Mouse (Mus musculus) embryonic facial prominence, embryonic 11.5 days (tissue): ENCODE data around the gene Iqsec1. TPM values are rescaled to one million over a fixed set of nuclear protein-coding genes. Genes with fewer than 3 reads are reported as not detected.

Experiments used
- ATAC-seq: fragments of 200-750 bp; cut with Nextera tagmentation; replicated peaks from 2 replicates; pipeline ENCODE4 v1.8.0; 2017; ENCODE audit warnings: low read depth; ENCODE audit not compliant: insufficient number of reproducible peaks, low FRiP score, low TSS enrichment
- DNase-seq: peaks from one replicate; pipeline ENCODE4 v3.0.0-alpha.2; 2015; ENCODE audit warnings: low spot score
- H3K27ac ChIP-seq: fragments of 300-500 bp; sonication (generic); replicated peaks from 2 replicates; pipeline ENCODE4 v1.5.1; 2014; ENCODE audit warnings: mild to moderate bottlenecking, low read depth, low read length, control low read depth
- H3K27me3 ChIP-seq: fragments of 300-500 bp; sonication (generic); 2 replicates; pipeline ENCODE4 v1.6.1; 2014; ENCODE audit warnings: mild to moderate bottlenecking, low read length, moderate library complexity, mixed read lengths; ENCODE audit not compliant: control insufficient read depth, insufficient read depth
- H3K36me3 ChIP-seq: fragments of 300-500 bp; sonication (generic); replicated peaks from 2 replicates; pipeline ENCODE4 v1.6.1; 2014; ENCODE audit warnings: low read depth, mild to moderate bottlenecking, low read length, moderate library complexity, mixed read lengths; ENCODE audit not compliant: control insufficient read depth, insufficient read depth
- H3K4me1 ChIP-seq: fragments of 300-500 bp; sonication (generic); 2 replicates; pipeline ENCODE4 v1.6.1; 2014; ENCODE audit warnings: low read length, mixed read lengths; ENCODE audit not compliant: control insufficient read depth, insufficient read depth
- H3K4me2 ChIP-seq: fragments of 300-500 bp; sonication (generic); 2 replicates; pipeline ENCODE4 v1.6.1; 2014; ENCODE audit warnings: low read depth, mild to moderate bottlenecking, control low read depth, low read length, moderate library complexity
- H3K4me3 ChIP-seq: fragments of 300-500 bp; sonication (generic); 2 replicates; pipeline ENCODE4 v1.5.1; 2014; ENCODE audit warnings: low read depth, low read length, control low read depth
- H3K9ac ChIP-seq: fragments of 300-500 bp; sonication (generic); replicated peaks from 2 replicates; pipeline ENCODE4 v1.6.1; 2014; ENCODE audit warnings: mild to moderate bottlenecking, control low read depth, low read length
- H3K9me3 ChIP-seq: fragments of 300-500 bp; sonication (generic); replicated peaks from 2 replicates; pipeline ENCODE4 v1.6.1; 2016; ENCODE audit warnings: mild to moderate bottlenecking, low read length, inconsistent platforms, mixed read lengths; ENCODE audit not compliant: control insufficient read depth
- WGBS: fragments of 180-500 bp; shearing (Covaris S2); extraction: QIAGEN DNeasy Blood & Tissue Kit; methylation state at CpG from one replicate; pipeline ENCODE4 v1.1.7; 2014; 5-methylcytosine and 5-hydroxymethylcytosine counted together
- polyA plus RNA-seq: library from polyadenylated mRNA; unstranded; fragments of >200 nt; fragmentation: Nextera tagmentation; extraction: Ambion mirVana; gene quantifications from 2 replicates; pipeline ENCODE4 v1.2.1, GENCODE M21; 2014

Gene Iqsec1
- polyA plus RNA-seq, 1 experiment from 2014 or later, result 6.1 TPM

- no peaks in the 10 kb centered on the region for H3K36me3 ChIP-seq
- H3K9me3 ChIP-seq, result no peaks in the 10 kb centered on the region
- H3K4me3 ChIP-seq, result no peak overlapping the region
- DNase-seq (no peak), ATAC-seq (no peak)
- no peak overlapping the region for H3K4me2 ChIP-seq
- H3K27me3 ChIP-seq, result no peaks in the 10 kb centered on the region
- H3K27ac ChIP-seq, result no peak overlapping the region
- no peak overlapping the region for H3K9ac ChIP-seq
- peaks cover 9% of the 10 kb centered on the region; the same call in 1 of the 2 replicates for H3K4me1 ChIP-seq
Observed at GRCm38 (mm10) chr6:90708061-90708618, 280.3 kb downstream of the Iqsec1 start.

GRCm38 (mm10) chr6:90707143-90707542, 281.3 kb downstream of the Iqsec1 start:
- H3K4me2 ChIP-seq, result no peak overlapping the region
- no peaks in the 10 kb centered on the region for H3K27me3 ChIP-seq
- DNase-seq, result no peak
- WGBS, result 84% methylated on average over 4 of the region's 4 CpGs
- H3K9me3 ChIP-seq, result no peaks in the 10 kb centered on the region
- H3K27ac ChIP-seq, result no peak overlapping the region
- peaks cover 9% of the 10 kb centered on the region; the same call in 1 of the 2 replicates for H3K4me1 ChIP-seq
- H3K4me3 ChIP-seq, result no peak overlapping the region
- no peaks in the 10 kb centered on the region for H3K36me3 ChIP-seq
- ATAC-seq, result no peak
- no peak overlapping the region for H3K9ac ChIP-seq

DNA sequence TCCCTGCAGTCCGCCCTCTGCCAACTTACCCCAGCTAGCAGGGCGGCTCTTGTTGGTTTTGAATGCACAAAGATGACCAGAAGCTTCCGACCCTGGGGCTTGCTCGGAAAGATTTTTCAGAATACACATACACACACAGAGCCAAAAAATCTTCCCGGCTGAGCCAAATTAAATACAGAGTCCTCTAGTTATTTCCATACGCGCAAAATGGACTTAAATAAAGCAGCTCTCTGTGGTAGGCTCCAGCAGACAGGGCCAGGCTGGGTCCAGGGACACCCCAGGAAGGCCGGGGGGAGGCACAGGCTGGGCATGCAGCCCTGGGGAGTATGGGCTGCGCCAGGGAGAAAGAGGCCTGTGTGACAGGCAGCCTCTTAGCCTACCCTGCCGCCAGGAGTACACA, 282.0 kb downstream of the Iqsec1 start:
- Histone ChIP-seq H3K27me3 (no peaks in the 10 kb centered on the region), H3K4me2 (no peak overlapping the region), H3K4me3 (no peak overlapping the region), H3K27ac (no peak overlapping the region), H3K36me3 (no peaks in the 10 kb centered on the region), H3K4me1 (peaks cover 6% of the 10 kb centered on the region; the same call in 1 of the 2 replicates), H3K9ac (no peak overlapping the region), H3K9me3 (no peaks in the 10 kb centered on the region)
- DNase-seq (no peak), ATAC-seq (no peak)
- 72% methylated on average over 10 of the region's 10 CpGs for WGBS

- H3K36me3 ChIP-seq, result no peaks in the 10 kb centered on the region
- no peak overlapping the region for H3K4me2 ChIP-seq
- H3K4me1 ChIP-seq, result peaks cover 4% of the 10 kb centered on the region; the same call in 1 of the 2 replicates
- H3K4me3 ChIP-seq, result no peak overlapping the region
- H3K27ac ChIP-seq, result no peak overlapping the region
- H3K9ac ChIP-seq, result no peak overlapping the region
- no peaks in the 10 kb centered on the region for H3K27me3 ChIP-seq
- DNase-seq (no peak), ATAC-seq (no peak)
- H3K9me3 ChIP-seq, result no peaks in the 10 kb centered on the region
- WGBS, result 85% methylated on average over 3 of the region's 3 CpGs
Observed at GRCm38 (mm10) chr6:90705738-90706137, 282.7 kb downstream of the Iqsec1 start.

- no peaks in the 10 kb centered on the region for H3K36me3 ChIP-seq
Observed at GRCm38 (mm10) chr6:90704705-90705344, 283.7 kb downstream of the Iqsec1 start.

GRCm38 (mm10) chr6:90703782-90704181, 284.7 kb downstream of the Iqsec1 start:
- ATAC-seq (no peak), DNase-seq (no peak)
- Histone ChIP-seq H3K27ac (no peak overlapping the region), H3K9me3 (no peaks in the 10 kb centered on the region), H3K4me2 (no peak overlapping the region), H3K9ac (no peak overlapping the region), H3K4me1 (peaks cover 4% of the 10 kb centered on the region; the same call in 1 of the 2 replicates), H3K27me3 (no peaks in the 10 kb centered on the region), H3K36me3 (no peaks in the 10 kb centered on the region), H3K4me3 (no peak overlapping the region)
- 25% methylated on average over 2 of the region's 2 CpGs for WGBS

More at GRCm38 (mm10) chr6:90704705-90705344, 283.7 kb downstream of the Iqsec1 start:
- H3K27ac ChIP-seq, result no peak overlapping the region
- H3K9me3 ChIP-seq, result no peaks in the 10 kb centered on the region
- peaks cover 4% of the 10 kb centered on the region; the same call in 1 of the 2 replicates for H3K4me1 ChIP-seq
- WGBS, result 73% methylated on average over 2 of the region's 2 CpGs
- no peak overlapping the region for H3K4me3 ChIP-seq
- no peak for DNase-seq
- no peak overlapping the region for H3K4me2 ChIP-seq
- no peak for ATAC-seq
- H3K9ac ChIP-seq, result no peak overlapping the region
- no peaks in the 10 kb centered on the region for H3K27me3 ChIP-seq

DNA sequence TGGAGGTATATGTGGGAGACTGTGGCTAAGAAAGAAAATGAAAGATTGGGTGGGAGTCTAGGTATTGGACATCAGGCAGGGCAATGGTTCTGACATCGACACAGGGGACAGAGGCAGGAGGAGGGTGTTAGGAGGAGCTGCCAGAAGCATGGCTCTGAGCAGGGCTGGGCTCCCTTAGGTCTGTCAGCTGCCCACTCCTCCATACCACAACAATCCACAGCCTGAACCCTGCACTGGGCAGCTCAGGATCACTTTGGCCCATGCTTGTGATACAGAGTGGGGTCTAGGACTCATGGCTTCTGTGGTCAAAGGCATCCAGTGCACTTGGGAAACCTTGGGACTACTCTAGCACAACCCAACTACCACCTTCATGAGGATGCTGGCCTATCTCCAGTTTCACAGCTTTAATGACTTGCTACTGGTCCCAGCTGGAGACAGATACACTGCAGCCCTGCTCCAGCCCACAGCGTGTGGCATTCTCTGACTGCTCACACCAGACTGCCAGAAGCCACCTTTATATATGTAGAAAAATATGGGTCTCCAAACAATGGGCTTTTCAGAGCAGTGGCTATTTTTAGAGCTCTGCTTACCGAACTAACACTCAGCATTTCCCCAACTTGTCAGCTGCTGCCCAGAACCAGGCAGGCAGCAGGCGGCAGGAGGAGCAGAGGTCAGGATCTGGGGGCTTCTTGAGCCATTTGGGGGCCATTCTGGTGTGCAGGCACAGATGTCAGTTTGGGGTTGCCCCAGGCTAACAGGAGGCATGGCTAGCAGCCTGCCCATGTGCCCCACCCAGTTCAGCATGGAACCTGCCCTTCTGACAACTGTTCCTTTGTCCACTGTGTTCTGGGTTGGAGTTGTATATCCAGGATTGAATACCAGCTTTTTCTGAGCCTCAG, 285.4 kb downstream of the Iqsec1 start:
- Histone ChIP-seq H3K4me2 (no peak overlapping the region), H3K9me3 (no peaks in the 10 kb centered on the region), H3K27ac (no peak overlapping the region), H3K4me3 (no peak overlapping the region), H3K4me1 (peaks cover 4% of the 10 kb centered on the region; the same call in 1 of the 2 replicates), H3K36me3 (no peaks in the 10 kb centered on the region), H3K27me3 (no peaks in the 10 kb centered on the region), H3K9ac (no peak overlapping the region)
- no peak for ATAC-seq
- no peak for DNase-seq
- WGBS, result 26% methylated on average over 4 of the region's 4 CpGs

DNA sequence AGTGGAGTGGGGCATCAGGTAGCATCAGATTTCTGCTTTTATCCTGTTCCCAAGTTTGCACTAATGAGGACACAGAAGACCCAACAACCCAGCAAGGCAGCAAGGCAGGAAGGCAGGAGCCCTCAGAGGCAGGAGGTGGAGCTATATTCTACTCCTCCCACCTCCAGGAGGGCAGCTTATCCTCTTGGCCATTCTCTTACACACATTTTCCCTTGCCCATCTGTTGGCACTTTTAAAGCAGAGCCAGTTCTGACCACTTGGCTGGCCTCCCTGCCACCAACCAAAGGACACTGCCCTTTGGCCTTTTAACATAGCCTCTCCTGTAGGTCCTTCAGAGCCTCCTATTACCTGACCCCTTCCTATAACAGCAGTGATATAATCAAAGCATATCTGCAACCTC, 286.3 kb downstream of the Iqsec1 start:
- no peaks in the 10 kb centered on the region for H3K36me3 ChIP-seq
- H3K27ac ChIP-seq, result no peak overlapping the region
- DNase-seq (no peak), ATAC-seq (no peak)
- H3K9ac ChIP-seq, result no peak overlapping the region
- H3K9me3 ChIP-seq, result no peaks in the 10 kb centered on the region
- peaks cover 4% of the 10 kb centered on the region; the same call in 1 of the 2 replicates for H3K4me1 ChIP-seq
- no peak overlapping the region for H3K4me3 ChIP-seq
- H3K27me3 ChIP-seq, result no peaks in the 10 kb centered on the region
- no peak overlapping the region for H3K4me2 ChIP-seq
